Mouse (Mus musculus): Measurements from ENCODE around the gene Hells.

DNA sequence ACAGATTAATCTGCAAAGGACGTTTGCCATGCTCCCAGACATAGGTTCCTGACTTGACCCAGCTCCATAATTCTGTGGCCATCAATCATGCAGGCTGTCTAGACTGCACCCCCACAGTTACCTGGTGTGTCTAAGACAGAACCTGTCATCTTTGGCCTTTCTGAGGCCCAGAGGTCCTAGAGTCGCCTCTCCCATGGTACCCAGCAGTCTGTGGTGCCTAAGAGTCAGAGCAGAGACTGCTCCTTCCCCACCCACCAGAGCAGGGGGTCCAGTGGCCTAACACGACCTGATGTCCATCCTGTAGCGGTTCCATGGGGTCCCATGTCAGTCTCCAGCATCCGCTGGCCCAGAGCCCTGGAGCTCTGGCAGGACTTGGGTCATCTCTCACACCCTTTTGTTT lies 41.9 kb downstream of the Hells start:
- TF ChIP-seq CTCF (IDR thresholded peaks at IDR 0.05; ENCODE audit: low read depth, low read length), result no peak
- TF ChIP-seq EP300 (IDR thresholded peaks at IDR 0.05; ENCODE audit: insufficient read depth, low read depth, low read length), result no peak
- no peak for TF ChIP-seq POLR2A (IDR thresholded peaks at IDR 0.05; ENCODE audit: insufficient read depth, low read length)
